Mouse (Mus musculus): Measurements from ENCODE around the gene 4632433K11Rik. TPM values are rescaled to one million over a fixed set of nuclear protein-coding genes. Genes with fewer than 3 reads are reported as not detected.
"Not testable (repeated sequence)": the region's sequence is repeated elsewhere in the genome, so short reads cannot be mapped to it uniquely, and the experiment has no call there.

Gene 4632433K11Rik
- polyA plus RNA-seq, 2 experiments, result not detected

GRCm38 (mm10) chr7:5073586-5073985, 39.7 kb downstream of the 4632433K11Rik start:
- WGBS, result 86% methylated on average over 1 of the region's 1 CpGs
- TF ChIP-seq POLR2A (IDR thresholded peaks at IDR 0.05; ENCODE audit: borderline replicate concordance, extremely low read depth, insufficient read depth, insufficient read length), result no peak
- DNase-seq (ENCODE audit: low spot score), result no peak

GRCm38 (mm10) chr7:5074984-5075383, 41.1 kb downstream of the 4632433K11Rik start:
- Histone ChIP-seq H3K4me1 (ENCODE audit: control insufficient read depth, insufficient read depth, low read length) (no peaks in the 10 kb centered on the region), H3K4me2 (replicated peaks; ENCODE audit: low read depth, low read length, severe bottlenecking) (no peak overlapping the region), H3K4me3 (replicated peaks; ENCODE audit: low read length) (no peak overlapping the region), H3K36me3 (ENCODE audit: control insufficient read depth, insufficient read depth, low read length) (peaks cover 88% of the 10 kb centered on the region), H3K27ac (replicated peaks; ENCODE audit: low read depth, low read length) (no peak overlapping the region), H3K27me3 (ENCODE audit: control insufficient read depth, insufficient read depth, low read length) (no peaks in the 10 kb centered on the region), H3K9me3 (ENCODE audit: control insufficient read depth, low read length) (no peaks in the 10 kb centered on the region), H3K9ac (ENCODE audit: low read depth, low read length, severe bottlenecking) (no peak overlapping the region)
- ATAC-seq (ENCODE audit: low FRiP score, low read depth) (no peak), DNase-seq (ENCODE audit: low spot score) (no peak)
- 94% methylated on average over 5 of the region's 5 CpGs for WGBS
- TF ChIP-seq POLR2A (IDR thresholded peaks at IDR 0.05; ENCODE audit: borderline replicate concordance, extremely low read depth, insufficient read depth, insufficient read length), result no peak

More at GRCm38 (mm10) chr7:5073586-5073985, 39.7 kb downstream of the 4632433K11Rik start:
- H3K4me3 ChIP-seq (replicated peaks; ENCODE audit: low read length), result no peak overlapping the region
- no peaks in the 10 kb centered on the region for H3K9me3 ChIP-seq (ENCODE audit: control insufficient read depth, low read length)
- no peak overlapping the region for H3K27ac ChIP-seq (replicated peaks; ENCODE audit: low read depth, low read length)
- no peak for ATAC-seq (ENCODE audit: low FRiP score, low read depth)
- no peaks in the 10 kb centered on the region for H3K27me3 ChIP-seq (ENCODE audit: control insufficient read depth, insufficient read depth, low read length)
- peaks cover 95% of the 10 kb centered on the region for H3K36me3 ChIP-seq (ENCODE audit: control insufficient read depth, insufficient read depth, low read length)
- no peaks in the 10 kb centered on the region for H3K4me1 ChIP-seq (ENCODE audit: control insufficient read depth, insufficient read depth, low read length)
- H3K9ac ChIP-seq (ENCODE audit: low read depth, low read length, severe bottlenecking), result no peak overlapping the region
- H3K4me2 ChIP-seq (replicated peaks; ENCODE audit: low read depth, low read length, severe bottlenecking), result no peak overlapping the region

DNA sequence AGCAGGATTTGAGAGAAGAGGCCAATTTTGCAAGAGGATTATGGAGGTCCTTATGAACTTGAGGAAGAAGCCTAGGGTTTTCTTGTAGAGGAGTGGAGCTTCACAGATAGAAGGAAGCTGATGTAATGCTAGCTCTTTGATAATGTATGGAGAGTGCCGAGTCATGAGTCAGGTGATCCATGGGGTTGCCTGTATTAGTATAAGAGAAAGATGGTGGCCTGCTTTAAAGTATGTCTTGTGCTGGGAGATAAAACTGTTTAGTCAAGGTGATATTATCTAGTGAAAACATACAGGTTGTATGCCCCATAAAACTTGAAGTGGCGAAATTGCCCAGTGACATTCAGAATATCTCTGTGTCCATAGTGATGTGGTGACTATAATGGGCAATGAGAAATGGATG, 43.0 kb downstream of the 4632433K11Rik start:
- Histone ChIP-seq H3K27me3 (ENCODE audit: control insufficient read depth, insufficient read depth, low read length) (no peaks in the 10 kb centered on the region), H3K9me3 (ENCODE audit: control insufficient read depth, low read length) (no peaks in the 10 kb centered on the region), H3K4me1 (ENCODE audit: control insufficient read depth, insufficient read depth, low read length) (peaks cover 10% of the 10 kb centered on the region; the same call in 1 of the 2 replicates), H3K9ac (ENCODE audit: low read depth, low read length, severe bottlenecking) (no peak overlapping the region), H3K4me2 (replicated peaks; ENCODE audit: low read depth, low read length, severe bottlenecking) (no peak overlapping the region), H3K27ac (replicated peaks; ENCODE audit: low read depth, low read length) (no peak overlapping the region), H3K4me3 (replicated peaks; ENCODE audit: low read length) (no peak overlapping the region), H3K36me3 (ENCODE audit: control insufficient read depth, insufficient read depth, low read length) (peaks cover 70% of the 10 kb centered on the region)
- WGBS, result 93% methylated on average over 2 of the region's 2 CpGs
- DNase-seq (ENCODE audit: low spot score), result no peak
- TF ChIP-seq POLR2A (IDR thresholded peaks at IDR 0.05; ENCODE audit: borderline replicate concordance, extremely low read depth, insufficient read depth, insufficient read length), result no peak
- ATAC-seq (ENCODE audit: low FRiP score, low read depth), result no peak

GRCm38 (mm10) chr7:5079365-5080009, 45.6 kb downstream of the 4632433K11Rik start:
- peak overlapping the region; percentile 97; the same call in 1 of the 2 replicates for H3K9ac ChIP-seq (ENCODE audit: low read depth, low read length, severe bottlenecking)
- H3K36me3 ChIP-seq (ENCODE audit: control insufficient read depth, insufficient read depth, low read length), result peaks cover 62% of the 10 kb centered on the region
- peak overlapping the region; percentile 99 for H3K4me3 ChIP-seq (replicated peaks; ENCODE audit: low read length)
- H3K27me3 ChIP-seq (ENCODE audit: control insufficient read depth, insufficient read depth, low read length); H3K9me3 ChIP-seq (ENCODE audit: control insufficient read depth, low read length); H3K4me1 ChIP-seq (ENCODE audit: control insufficient read depth, insufficient read depth, low read length); DNase-seq (ENCODE audit: low spot score): not testable (repeated sequence)
- peak overlapping the region; percentile 90 for H3K27ac ChIP-seq (replicated peaks; ENCODE audit: low read depth, low read length)
- H3K4me2 ChIP-seq (replicated peaks; ENCODE audit: low read depth, low read length, severe bottlenecking), result peak overlapping the region; percentile 87
- 38% methylated on average over 7 of the region's 13 CpGs for WGBS
- ATAC-seq (ENCODE audit: low FRiP score, low read depth), result peak; percentile 0; the same call in 1 of the 2 replicates
- 0 out of 2 replicates have a peak, but pooled peaks have one; percentile 4 for TF ChIP-seq POLR2A (IDR thresholded peaks at IDR 0.05; ENCODE audit: borderline replicate concordance, extremely low read depth, insufficient read depth, insufficient read length)

DNA sequence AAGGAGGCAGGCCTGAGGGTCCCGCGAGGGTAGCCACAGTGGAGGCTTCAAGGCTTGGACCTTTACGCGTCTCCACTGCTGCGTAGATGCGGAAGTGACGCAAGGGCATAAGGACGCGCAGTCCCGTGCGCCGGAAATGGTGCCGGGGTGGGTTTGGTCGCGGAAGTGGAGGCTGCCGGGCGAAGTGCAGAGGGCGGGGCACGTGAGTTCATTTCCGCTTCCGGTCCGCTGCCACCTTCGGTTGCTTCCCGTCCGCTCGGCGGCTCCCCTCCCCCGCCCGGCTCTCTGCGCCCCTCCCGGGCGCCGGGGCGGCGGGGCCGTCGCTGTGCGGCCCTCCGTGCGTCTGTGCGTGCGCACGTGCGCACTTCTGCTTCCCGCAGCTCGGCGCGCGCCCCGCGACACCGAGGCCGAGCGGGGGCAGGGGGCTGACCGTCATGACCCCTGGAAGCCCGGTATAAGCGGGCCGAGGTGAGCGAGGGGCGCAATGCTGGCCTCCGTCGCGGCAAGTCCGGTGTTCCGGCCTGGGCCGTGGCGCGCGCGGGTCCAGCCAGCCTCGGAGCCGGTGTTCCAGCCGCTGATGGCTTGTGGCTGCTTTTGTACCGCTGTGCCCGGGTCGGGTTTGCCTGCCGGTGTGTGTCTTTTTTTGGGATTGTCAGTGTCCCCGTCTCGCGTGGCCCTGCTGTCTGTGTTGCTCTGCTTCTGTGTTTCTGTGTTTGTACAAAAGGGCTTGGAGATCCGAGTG, 46.3 kb downstream of the 4632433K11Rik start, which contains the start of gene Epn1:
Epn1 (plus strand) TSS at position 226 of the 742 bp plus-strand sequence.
- Histone ChIP-seq H3K9me3 (ENCODE audit: control insufficient read depth, low read length) (no peaks in the 10 kb centered on the region), H3K27ac (replicated peaks; ENCODE audit: low read depth, low read length) (peak within 1 kb of the TSS; percentile 90), H3K4me1 (ENCODE audit: control insufficient read depth, insufficient read depth, low read length) (peaks cover 10% of the 10 kb centered on the region; the same call in 1 of the 2 replicates), H3K4me3 (replicated peaks; ENCODE audit: low read length) (peak within 1 kb of the TSS; percentile 99), H3K4me2 (replicated peaks; ENCODE audit: low read depth, low read length, severe bottlenecking) (peak within 1 kb of the TSS; percentile 87), H3K9ac (ENCODE audit: low read depth, low read length, severe bottlenecking) (peak within 1 kb of the TSS; percentile 97), H3K27me3 (ENCODE audit: control insufficient read depth, insufficient read depth, low read length) (no peaks in the 10 kb centered on the region), H3K36me3 (ENCODE audit: control insufficient read depth, insufficient read depth, low read length) (peaks cover 58% of the 10 kb centered on the region)
- 0 out of 2 replicates have a peak, but pooled peaks have one; percentile 5 for TF ChIP-seq POLR2A (IDR thresholded peaks at IDR 0.05; ENCODE audit: borderline replicate concordance, extremely low read depth, insufficient read depth, insufficient read length)
- ATAC-seq (ENCODE audit: low FRiP score, low read depth) (peak; percentile 97), DNase-seq (ENCODE audit: low spot score) (peak; percentile 95)
- WGBS, result under 1% methylated on average over 67 of the region's 81 CpGs
